1 mouse cellular context compared by ENCODE assay signal in genomic region chr1:166003181-166004022, GRCm38 (mm10).
TF ChIP-seq lines count a peak whose summit lies in the region.

No protein-coding gene starts in this region.

TF ChIP-seq in CH12.LX, 34 proteins besides CTCF, POLR2A, EP300 and RAD21 (continued from another document):
- TF ChIP-seq ZMIZ1 (IDR thresholded peaks at IDR 0.05; ENCODE audit: low read depth, low read length) (no peak), UBTF (IDR thresholded peaks at IDR 0.05; ENCODE audit: low read depth, low read length) (peak; percentile 40; the same call in 1 of the 2 replicates)
